Mouse (Mus musculus): ENCODE measurements around the gene Degs2. TPM values are rescaled to one million over a fixed set of nuclear protein-coding genes. Genes with fewer than 3 reads are reported as not detected.
A peak's percentile ranks its signal among the peaks of the same experiment; 100 is the strongest.

Gene Degs2
- polyA plus RNA-seq, 1 experiment from 2014 or later: 2.5 TPM

- Histone ChIP-seq H3K4me3 (no peak overlapping the region), H3K9me3 (no peaks in the 10 kb centered on the region), H3K36me3 (no peaks in the 10 kb centered on the region), H3K9ac (replicated peaks) (no peak overlapping the region), H3K27me3 (peaks cover 43% of the 10 kb centered on the region), H3K4me2 (replicated peaks) (no peak overlapping the region), H3K4me1 (peaks cover 8% of the 10 kb centered on the region; the same call in 1 of the 2 replicates), H3K27ac (replicated peaks) (no peak overlapping the region; the same call in 1 of the 2 replicates)
- 77% methylated on average over 11 of the region's 11 CpGs for WGBS
- no peak for ATAC-seq (ENCODE audit: low FRiP score, low read depth)
These were observed 3.2 kb downstream of the Degs2 start for GRCm38 (mm10) chr12:108698697-108699471.

- H3K4me1 ChIP-seq: no peaks in the 10 kb centered on the region
- WGBS: 87% methylated on average over 1 of the region's 1 CpGs
- no peak overlapping the region for H3K4me2 ChIP-seq (replicated peaks)
- ATAC-seq (ENCODE audit: low FRiP score, low read depth): no peak
- H3K9me3 ChIP-seq: no peaks in the 10 kb centered on the region
- no peaks in the 10 kb centered on the region for H3K36me3 ChIP-seq
- H3K27me3 ChIP-seq: no peaks in the 10 kb centered on the region
- H3K27ac ChIP-seq (replicated peaks): no peak overlapping the region
- H3K9ac ChIP-seq (replicated peaks): no peak overlapping the region
- no peak overlapping the region for H3K4me3 ChIP-seq
These were observed 7.9 kb downstream of the Degs2 start for GRCm38 (mm10) chr12:108694223-108694622.

GRCm38 (mm10) chr12:108693592-108693991, 8.5 kb downstream of the Degs2 start:
- ATAC-seq (ENCODE audit: low FRiP score, low read depth): 0 out of 2 replicates have a peak, but pooled peaks have one; percentile 31
- H3K4me3 ChIP-seq: no peak overlapping the region

GRCm38 (mm10) chr12:108690529-108690928, 11.6 kb downstream of the Degs2 start:
- Histone ChIP-seq H3K27me3 (no peaks in the 10 kb centered on the region), H3K36me3 (peaks cover 32% of the 10 kb centered on the region), H3K4me1 (no peaks in the 10 kb centered on the region), H3K27ac (replicated peaks) (no peak overlapping the region), H3K9ac (replicated peaks) (no peak overlapping the region), H3K4me3 (no peak overlapping the region), H3K4me2 (replicated peaks) (no peak overlapping the region), H3K9me3 (no peaks in the 10 kb centered on the region)
- ATAC-seq (ENCODE audit: low FRiP score, low read depth): no peak
- 85% methylated on average over 9 of the region's 9 CpGs for WGBS

More at GRCm38 (mm10) chr12:108693592-108693991, 8.5 kb downstream of the Degs2 start:
- no peak overlapping the region for H3K9ac ChIP-seq (replicated peaks)
- no peak overlapping the region for H3K27ac ChIP-seq (replicated peaks)
- no peak overlapping the region for H3K4me2 ChIP-seq (replicated peaks)
- no peaks in the 10 kb centered on the region for H3K27me3 ChIP-seq
- no peaks in the 10 kb centered on the region for H3K4me1 ChIP-seq
- H3K36me3 ChIP-seq: 0 out of 2 replicates have a peak, but pooled peaks cover 3% of the 10 kb centered on the region
- WGBS: 70% methylated on average over 2 of the region's 2 CpGs
- H3K9me3 ChIP-seq: no peaks in the 10 kb centered on the region

- WGBS: 88% methylated on average over 9 of the region's 9 CpGs
- no peak overlapping the region for H3K4me2 ChIP-seq (replicated peaks)
- H3K9me3 ChIP-seq: no peaks in the 10 kb centered on the region
- H3K27ac ChIP-seq (replicated peaks): no peak overlapping the region
- no peak overlapping the region for H3K4me3 ChIP-seq
- no peaks in the 10 kb centered on the region for H3K4me1 ChIP-seq
- ATAC-seq (ENCODE audit: low FRiP score, low read depth): no peak
- H3K27me3 ChIP-seq: no peaks in the 10 kb centered on the region
- peaks cover 41% of the 10 kb centered on the region for H3K36me3 ChIP-seq
- no peak overlapping the region for H3K9ac ChIP-seq (replicated peaks)
These were observed 12.9 kb downstream of the Degs2 start for GRCm38 (mm10) chr12:108689167-108689566.

- Histone ChIP-seq H3K36me3 (peaks cover 64% of the 10 kb centered on the region), H3K4me2 (replicated peaks) (no peak overlapping the region), H3K4me1 (no peaks in the 10 kb centered on the region), H3K9ac (replicated peaks) (no peak overlapping the region), H3K27ac (replicated peaks) (no peak overlapping the region), H3K9me3 (no peaks in the 10 kb centered on the region), H3K4me3 (no peak overlapping the region), H3K27me3 (no peaks in the 10 kb centered on the region)
- ATAC-seq (ENCODE audit: low FRiP score, low read depth): no peak
- 68% methylated on average over 6 of the region's 6 CpGs for WGBS
These were observed 15.2 kb downstream of the Degs2 start for GRCm38 (mm10) chr12:108686926-108687325.

GRCm38 (mm10) chr12:108686463-108686862, 15.7 kb downstream of the Degs2 start:
- Histone ChIP-seq H3K27ac (replicated peaks) (no peak overlapping the region), H3K9me3 (no peaks in the 10 kb centered on the region), H3K4me1 (no peaks in the 10 kb centered on the region), H3K4me2 (replicated peaks) (no peak overlapping the region), H3K9ac (replicated peaks) (no peak overlapping the region), H3K4me3 (no peak overlapping the region), H3K27me3 (no peaks in the 10 kb centered on the region), H3K36me3 (peaks cover 68% of the 10 kb centered on the region)
- no peak for ATAC-seq (ENCODE audit: low FRiP score, low read depth)
- WGBS: 84% methylated on average over 6 of the region's 6 CpGs

GRCm38 (mm10) chr12:108682240-108683023, 19.7 kb downstream of the Degs2 start:
- no peak for ATAC-seq (ENCODE audit: low FRiP score, low read depth)
- Histone ChIP-seq H3K4me3 (no peak overlapping the region), H3K4me2 (replicated peaks) (no peak overlapping the region), H3K27ac (replicated peaks) (no peak overlapping the region), H3K9ac (replicated peaks) (no peak overlapping the region), H3K27me3 (no peaks in the 10 kb centered on the region), H3K9me3 (no peaks in the 10 kb centered on the region), H3K36me3 (peaks cover 89% of the 10 kb centered on the region), H3K4me1 (no peaks in the 10 kb centered on the region)
- WGBS: 91% methylated on average over 13 of the region's 13 CpGs

- peaks cover 89% of the 10 kb centered on the region for H3K36me3 ChIP-seq
These were observed 21.3 kb downstream of the Degs2 start for GRCm38 (mm10) chr12:108680861-108681260.

GRCm38 (mm10) chr12:108678366-108678765, 23.7 kb downstream of the Degs2 start:
- H3K4me2 ChIP-seq (replicated peaks): no peak overlapping the region
- H3K27ac ChIP-seq (replicated peaks): no peak overlapping the region
- no peak overlapping the region for H3K4me3 ChIP-seq
- H3K36me3 ChIP-seq: peaks cover 90% of the 10 kb centered on the region
- H3K9ac ChIP-seq (replicated peaks): no peak overlapping the region
- no peaks in the 10 kb centered on the region for H3K9me3 ChIP-seq
- 90% methylated on average over 4 of the region's 4 CpGs for WGBS
- no peak for ATAC-seq (ENCODE audit: low FRiP score, low read depth)
- no peaks in the 10 kb centered on the region for H3K4me1 ChIP-seq
- no peaks in the 10 kb centered on the region for H3K27me3 ChIP-seq

More at GRCm38 (mm10) chr12:108680861-108681260, 21.3 kb downstream of the Degs2 start:
- no peak overlapping the region for H3K4me3 ChIP-seq
- H3K4me1 ChIP-seq: no peaks in the 10 kb centered on the region
- no peak overlapping the region for H3K27ac ChIP-seq (replicated peaks)
- H3K27me3 ChIP-seq: no peaks in the 10 kb centered on the region
- 93% methylated on average over 8 of the region's 8 CpGs for WGBS
- no peak overlapping the region for H3K4me2 ChIP-seq (replicated peaks)
- ATAC-seq (ENCODE audit: low FRiP score, low read depth): no peak
- no peaks in the 10 kb centered on the region for H3K9me3 ChIP-seq
- H3K9ac ChIP-seq (replicated peaks): no peak overlapping the region

- ATAC-seq (ENCODE audit: low FRiP score, low read depth): no peak
- Histone ChIP-seq H3K9ac (replicated peaks) (no peak overlapping the region), H3K27me3 (no peaks in the 10 kb centered on the region), H3K4me1 (no peaks in the 10 kb centered on the region), H3K36me3 (peaks cover 88% of the 10 kb centered on the region), H3K4me3 (no peak overlapping the region), H3K9me3 (no peaks in the 10 kb centered on the region), H3K27ac (replicated peaks) (no peak overlapping the region), H3K4me2 (replicated peaks) (no peak overlapping the region)
- WGBS: 91% methylated on average over 5 of the region's 5 CpGs
These were observed 25.0 kb downstream of the Degs2 start for GRCm38 (mm10) chr12:108677116-108677515.

Measured in midbrain, embryonic 12.5 days (tissue).